21 mouse cellular contexts compared by ENCODE assay signal in genomic region chr11:116009661-116010060, GRCm38 (mm10). TPM values are rescaled to one million over a fixed set of nuclear protein-coding genes. Genes with fewer than 3 reads are reported as not detected.
A peak's percentile ranks its signal among the peaks of the same experiment; 100 is the strongest.
DNase-seq lines count a peak whose midpoint lies in the region; ATAC-seq and TF ChIP-seq lines count a peak whose summit lies in the region.
"Had no signal": no experiment of that assay in that cellular context is flagged by ENCODE, and none has a peak within 500 bp of the region (broad histone marks: within the 10 kb centered on the region; RNA-seq: fewer than 3 reads in every experiment).

No protein-coding gene starts in this region.

- no peaks in the 10 kb centered on the region for H3K9me3 ChIP-seq in intestine, postnatal 0 days (ENCODE audit: control insufficient read depth)
- H3K9me3 ChIP-seq in intestine, embryonic 16.5 days (ENCODE audit: control insufficient read depth, low read length): no peaks in the 10 kb centered on the region
- no peaks in the 10 kb centered on the region for H3K9me3 ChIP-seq in embryonic facial prominence, embryonic 10.5 days
- H3K9me3 ChIP-seq: embryonic facial prominence, embryonic 12.5 days; midbrain, embryonic 10.5 days; neural tube, embryonic 12.5 days had no signal

- WGBS in intestine, postnatal 0 days: 92% methylated on average over 11 of the region's 11 CpGs
- 93% methylated on average over 11 of the region's 11 CpGs for WGBS in intestine, embryonic 16.5 days
- 95% methylated on average over 11 of the region's 11 CpGs for WGBS in embryonic facial prominence, embryonic 10.5 days

- H3K4me2 ChIP-seq in intestine, postnatal 0 days (replicated peaks; ENCODE audit: low read depth): 0 out of 2 replicates have a peak overlapping the region, but pooled peaks have one; percentile 13
- H3K4me2 ChIP-seq in intestine, embryonic 16.5 days (ENCODE audit: low read depth, low read length): no peak overlapping the region
- H3K4me2 ChIP-seq: embryonic facial prominence, embryonic 12.5 days; heart, embryonic 11.5 days; neural tube, embryonic 12.5 days had no signal

- H3K9ac ChIP-seq in intestine, postnatal 0 days (ENCODE audit: low read depth, low read length): no peak overlapping the region
- no peak overlapping the region for H3K9ac ChIP-seq in intestine, embryonic 16.5 days (ENCODE audit: low read depth, low read length)
- H3K9ac ChIP-seq: embryonic facial prominence, embryonic 12.5 days; liver, embryonic 14.5 days; neural tube, embryonic 12.5 days had no signal

- no peak for ATAC-seq in intestine, postnatal 0 days
- ATAC-seq in intestine, embryonic 16.5 days: no peak
- ATAC-seq: forebrain, embryonic 14.5 days had no signal

- peak overlapping the region; percentile 70; the same call in 1 of the 2 replicates for H3K27ac ChIP-seq in intestine, postnatal 0 days (ENCODE audit: low read depth, low read length)
- no peak overlapping the region for H3K27ac ChIP-seq in intestine, embryonic 16.5 days (ENCODE audit: low read length)
- no peak overlapping the region for H3K27ac ChIP-seq in embryonic facial prominence, embryonic 10.5 days (replicated peaks)
- H3K27ac ChIP-seq: embryonic facial prominence, embryonic 12.5 days; liver, embryonic 14.5 days; macrophage; midbrain, embryonic 10.5 days; neural tube, embryonic 12.5 days had no signal

- H3K36me3 ChIP-seq in intestine, postnatal 0 days (ENCODE audit: control insufficient read depth, insufficient read depth): peaks cover 41% of the 10 kb centered on the region
- H3K36me3 ChIP-seq in intestine, embryonic 16.5 days (ENCODE audit: control insufficient read depth, insufficient read depth, low read length): peaks cover 12% of the 10 kb centered on the region; the same call in 1 of the 2 replicates
- peaks cover 52% of the 10 kb centered on the region for H3K36me3 ChIP-seq in embryonic facial prominence, embryonic 10.5 days (replicated peaks)

- TF ChIP-seq CTCF in intestine, postnatal 0 days (IDR thresholded peaks at IDR 0.05; ENCODE audit: low read depth): no peak

- peaks cover 17% of the 10 kb centered on the region for H3K4me1 ChIP-seq in intestine, postnatal 0 days (replicated peaks; ENCODE audit: control insufficient read depth, insufficient read depth, low read length)
- peaks cover 42% of the 10 kb centered on the region for H3K4me1 ChIP-seq in intestine, embryonic 16.5 days (ENCODE audit: control insufficient read depth, insufficient read depth, low read length)
- peaks cover 55% of the 10 kb centered on the region for H3K4me1 ChIP-seq in embryonic facial prominence, embryonic 10.5 days

- DNase-seq in cerebellum, adult 11 months: peak; percentile 93
- DNase-seq in cerebellum, adult 8-10 months: peak; percentile 93
- no peak for DNase-seq in embryonic facial prominence, embryonic 10.5 days (ENCODE audit: low spot score)
- DNase-seq in ovary, postnatal 14 days (ENCODE audit: low spot score): no peak
- DNase-seq in retina, embryonic 14.5 days (ENCODE audit: low spot score): no peak
- DNase-seq: adrenal gland, postnatal 10 days; gastrocnemius, postnatal 25 days; heart, postnatal 10 days; kidney, adult 9 months; kidney, postnatal 25 days; thymus, postnatal 14 days had no signal

- H3K27me3 ChIP-seq in intestine, postnatal 0 days (replicated peaks; ENCODE audit: control insufficient read depth, insufficient read depth, low read length): no peaks in the 10 kb centered on the region
- no peaks in the 10 kb centered on the region for H3K27me3 ChIP-seq in intestine, embryonic 16.5 days (replicated peaks; ENCODE audit: control insufficient read depth, insufficient read depth, low read length)
- H3K27me3 ChIP-seq in embryonic facial prominence, embryonic 10.5 days (replicated peaks; ENCODE audit: low read depth, poor library complexity, severe bottlenecking): no peaks in the 10 kb centered on the region
- H3K27me3 ChIP-seq: embryonic facial prominence, embryonic 12.5 days had no signal

- H3K4me3 ChIP-seq in intestine, postnatal 0 days (ENCODE audit: low read depth, low read length): no peak overlapping the region
- no peak overlapping the region for H3K4me3 ChIP-seq in intestine, embryonic 16.5 days (ENCODE audit: low read length)
- H3K4me3 ChIP-seq in embryonic facial prominence, embryonic 10.5 days: 0 out of 2 replicates have a peak overlapping the region, but pooled peaks have one; percentile 6
- H3K4me3 ChIP-seq: embryonic facial prominence, embryonic 12.5 days; erythroblast, embryonic 14.5 days; midbrain, embryonic 10.5 days; neural tube, embryonic 12.5 days had no signal

RNA-seq across cellular contexts. Expression of gene Galk1, which starts 2.9 kb away (rescaled TPM):
- polyA plus RNA-seq in intestine, postnatal 0 days (2015; fragmentation: Nextera tagmentation; extraction: Ambion mirVana): 387 and 418 TPM in 2 replicates
- polyA plus RNA-seq in intestine, embryonic 16.5 days (2015; fragmentation: Nextera tagmentation; extraction: Ambion mirVana): 360 and 389 TPM in 2 replicates
- polyA plus RNA-seq in embryonic facial prominence, embryonic 10.5 days (2016; fragmentation: Nextera tagmentation; extraction: Ambion mirVana): 212 and 216 TPM in 2 replicates

RNA-seq across cellular contexts. Expression of gene H3f3b, which starts 18.1 kb away (rescaled TPM):
- 1,144 and 1,190 TPM in 2 replicates for polyA plus RNA-seq in intestine, postnatal 0 days (2015; fragmentation: Nextera tagmentation; extraction: Ambion mirVana)
- polyA plus RNA-seq in intestine, embryonic 16.5 days (2015; fragmentation: Nextera tagmentation; extraction: Ambion mirVana): 1,239 and 1,387 TPM in 2 replicates
- 1,824 and 1,981 TPM in 2 replicates for polyA plus RNA-seq in embryonic facial prominence, embryonic 10.5 days (2016; fragmentation: Nextera tagmentation; extraction: Ambion mirVana)

RNA-seq across cellular contexts. Expression of gene Unk, which starts 20.5 kb away (rescaled TPM):
- 7.4 and 8.8 TPM in 2 replicates for polyA plus RNA-seq in intestine, postnatal 0 days (2015; fragmentation: Nextera tagmentation; extraction: Ambion mirVana)
- polyA plus RNA-seq in intestine, embryonic 16.5 days (2015; fragmentation: Nextera tagmentation; extraction: Ambion mirVana): 22.9 and 24.4 TPM in 2 replicates
- 49.4 and 50.9 TPM in 2 replicates for polyA plus RNA-seq in embryonic facial prominence, embryonic 10.5 days (2016; fragmentation: Nextera tagmentation; extraction: Ambion mirVana)

RNA-seq across cellular contexts. Expression of gene Itgb4, which starts 35.2 kb away (rescaled TPM):
- 16.6 and 17.8 TPM in 2 replicates for polyA plus RNA-seq in intestine, postnatal 0 days (2015; fragmentation: Nextera tagmentation; extraction: Ambion mirVana)
- polyA plus RNA-seq in intestine, embryonic 16.5 days (2015; fragmentation: Nextera tagmentation; extraction: Ambion mirVana): 11.9 and 15.2 TPM in 2 replicates
- polyA plus RNA-seq in embryonic facial prominence, embryonic 10.5 days (2016; fragmentation: Nextera tagmentation; extraction: Ambion mirVana): 1.1 and 1.5 TPM in 2 replicates
- polyA plus RNA-seq: macrophage had no signal

Comparison
In these comparisons a context has a peak if more than half of its experiments do, and no peak if none do; other contexts are left out.
1. DNase-seq: peak in cerebellum, adult 11 months (single experiment) and cerebellum, adult 8-10 months (single experiment); none in embryonic facial prominence, embryonic 10.5 days (single experiment), ovary, postnatal 14 days (single experiment) and retina, embryonic 14.5 days (single experiment).